Mouse (Mus musculus) limb, embryonic 14.5 days (tissue): ENCODE results near the gene Olfr31. TPM values are rescaled to one million over a fixed set of nuclear protein-coding genes. Genes with fewer than 3 reads are reported as not detected.

Source experiments
- ATAC-seq: fragments of 200-750 bp; cut with Nextera tagmentation; 2 replicates; pipeline ENCODE4 v1.8.0; 2017; ENCODE audit warnings: low read depth, moderate number of reproducible peaks, moderate TSS enrichment; ENCODE audit not compliant: low FRiP score
- DNase-seq: peaks from one replicate; pipeline ENCODE4 v3.0.0-alpha.2; 2015; ENCODE audit warnings: low spot score
- H3K27ac ChIP-seq: fragments of 300-500 bp; sonication (generic); replicated peaks from 2 replicates; pipeline ENCODE4 v1.5.1; 2014; ENCODE audit warnings: low read depth, mild to moderate bottlenecking, low read length, moderate library complexity, mixed read lengths
- H3K27me3 ChIP-seq: fragments of 300-500 bp; sonication (generic); 2 replicates; pipeline ENCODE4 v1.6.1; 2014; ENCODE audit warnings: low read length, mixed read lengths; ENCODE audit not compliant: control insufficient read depth, insufficient read depth
- H3K36me3 ChIP-seq: fragments of 300-500 bp; sonication (generic); 2 replicates; pipeline ENCODE4 v1.6.1; 2014; ENCODE audit warnings: mild to moderate bottlenecking, low read length, moderate library complexity, mixed read lengths; ENCODE audit not compliant: control insufficient read depth, insufficient read depth
- H3K4me1 ChIP-seq: fragments of 300-500 bp; sonication (generic); 2 replicates; pipeline ENCODE4 v1.6.1; 2014; ENCODE audit warnings: antibody characterized with exemption, low read length, mixed read lengths; ENCODE audit not compliant: control insufficient read depth, insufficient read depth
- H3K4me2 ChIP-seq: fragments of 300-500 bp; sonication (generic); replicated peaks from 2 replicates; pipeline ENCODE4 v1.6.1; 2014; ENCODE audit warnings: low read depth, mild to moderate bottlenecking, low read length, moderate library complexity; ENCODE audit not compliant: severe bottlenecking
- H3K4me3 ChIP-seq: fragments of 300-500 bp; sonication (generic); replicated peaks from 2 replicates; pipeline ENCODE4 v1.5.1; 2014; ENCODE audit warnings: low read length
- H3K9ac ChIP-seq: fragments of 300-500 bp; sonication (generic); 2 replicates; pipeline ENCODE4 v1.6.1; 2014; ENCODE audit warnings: mild to moderate bottlenecking, low read depth, low read length, moderate library complexity; ENCODE audit not compliant: severe bottlenecking
- H3K9me3 ChIP-seq: fragments of 300-500 bp; sonication (generic); 2 replicates; pipeline ENCODE4 v1.6.1; 2016; ENCODE audit warnings: low read length; ENCODE audit not compliant: control insufficient read depth
- POLR2A ChIP-seq: fragments of 200-500 bp; IDR thresholded peaks from 2 replicates; pipeline ENCODE4 v1.8.0; 2012; ENCODE audit warnings: inconsistent platforms, mild to moderate bottlenecking, moderate library complexity, borderline replicate concordance; ENCODE audit not compliant: insufficient read depth, insufficient read length; ENCODE audit errors: extremely low read depth
- WGBS: fragments of 180-500 bp; shearing (Covaris S2); extraction: QIAGEN DNeasy Blood & Tissue Kit; methylation state at CpG from one replicate; pipeline ENCODE4 v1.1.7; 2014; 5-methylcytosine and 5-hydroxymethylcytosine counted together
- polyA plus RNA-seq, 2 experiments: library from polyadenylated mRNA; depleted of rRNA in 1 of 2; stranded (reverse) in 1 of 2; unstranded in 1 of 2; fragments of >200 nt; fragmentation: Nextera tagmentation in 1 of 2; extraction: Ambion mirVana in 1 of 2; gene quantifications; 2 replicates each; pipeline versions ENCODE4 v1.2.1 to v1.2.3; 2012 to 2014

Gene Olfr31
- polyA plus RNA-seq, 2 experiments, result not detected

DNA sequence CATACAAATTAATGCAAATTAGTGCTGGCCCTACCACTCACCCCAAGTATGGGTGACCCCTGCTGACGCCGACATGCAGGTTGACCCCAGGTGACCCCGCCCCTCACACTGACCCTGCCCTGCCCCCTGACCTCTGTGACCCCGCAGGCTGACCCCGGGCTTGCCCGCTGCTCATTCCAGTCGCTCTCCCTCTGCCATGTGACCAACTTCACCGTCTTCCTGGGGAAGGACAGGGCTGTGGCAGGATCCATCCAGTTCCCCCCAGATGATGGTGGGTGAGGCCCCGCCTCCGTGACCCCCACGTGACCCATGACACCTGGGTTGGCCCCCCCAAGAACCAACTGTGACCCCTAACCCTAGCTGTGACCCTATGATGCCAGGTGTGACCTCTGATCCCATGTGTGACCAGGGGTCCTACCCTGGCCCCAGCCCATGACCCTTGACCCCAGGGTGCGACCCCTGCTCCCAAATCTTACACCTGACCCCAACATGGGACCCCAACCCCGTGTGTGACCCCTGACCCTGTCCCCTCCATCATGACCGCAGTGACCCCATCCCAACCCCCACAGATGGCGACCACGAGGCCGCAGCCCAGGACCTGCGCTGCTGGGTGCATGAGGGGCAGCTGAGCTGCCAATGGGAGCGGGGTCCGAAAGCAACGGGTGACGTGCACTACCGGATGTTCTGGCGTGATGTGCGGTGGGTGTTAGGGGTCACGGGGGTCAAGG lies 26.2 kb downstream of the Olfr31 start:
- Histone ChIP-seq H3K4me2 (no peak overlapping the region), H3K27me3 (no peaks in the 10 kb centered on the region), H3K36me3 (no peaks in the 10 kb centered on the region), H3K9ac (no peak overlapping the region), H3K27ac (no peak overlapping the region), H3K9me3 (peaks cover 58% of the 10 kb centered on the region), H3K4me1 (no peaks in the 10 kb centered on the region), H3K4me3 (no peak overlapping the region)
- 97% methylated on average over 26 of the region's 26 CpGs for WGBS
- TF ChIP-seq POLR2A, result no peak
- no peak for DNase-seq
- ATAC-seq, result no peak

DNA sequence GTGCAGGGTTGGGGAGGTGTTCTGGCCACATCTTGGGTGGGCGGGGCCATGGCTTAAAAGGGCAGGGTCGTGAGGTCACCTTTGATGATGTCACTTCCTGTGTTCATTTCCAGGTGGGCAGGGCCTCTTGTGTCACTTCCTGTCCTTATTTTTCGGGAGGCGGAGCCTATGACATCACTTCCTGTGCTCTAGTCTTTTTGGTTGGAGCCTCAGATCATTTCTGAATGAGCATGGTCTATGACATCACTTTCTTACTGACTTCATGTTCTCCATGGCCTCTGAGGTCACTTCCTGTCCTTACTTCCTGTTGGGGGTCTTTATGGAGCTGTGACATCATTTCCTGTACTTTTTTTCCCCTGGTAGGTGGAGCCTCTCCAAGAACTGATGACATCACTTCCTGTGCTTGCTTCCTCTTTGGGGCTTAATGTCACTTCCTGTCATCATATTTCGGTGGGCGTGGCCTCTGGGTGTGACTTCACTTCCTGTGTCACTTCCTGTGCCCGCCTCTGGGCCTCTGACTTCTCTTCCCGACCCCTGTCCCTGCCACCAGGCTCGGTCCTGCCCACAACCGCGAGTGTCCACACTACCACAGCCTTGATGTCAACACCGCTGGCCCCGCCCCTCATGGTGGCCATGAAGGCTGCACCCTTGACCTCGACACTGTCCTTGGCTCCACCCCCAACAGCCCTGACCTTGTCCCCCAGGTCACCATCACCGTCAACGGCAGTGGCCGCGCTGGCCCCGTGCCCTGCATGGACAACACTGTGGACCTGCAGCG lies 27.0 kb downstream of the Olfr31 start:
- peaks cover 64% of the 10 kb centered on the region for H3K9me3 ChIP-seq
- ATAC-seq (no peak), DNase-seq (no peak)
- no peak overlapping the region for H3K27ac ChIP-seq
- no peak overlapping the region for H3K9ac ChIP-seq
- H3K4me3 ChIP-seq, result no peak overlapping the region
- WGBS, result 96% methylated on average over 20 of the region's 20 CpGs
- TF ChIP-seq POLR2A, result no peak
- no peak overlapping the region for H3K4me2 ChIP-seq
- H3K36me3 ChIP-seq, result no peaks in the 10 kb centered on the region
- H3K4me1 ChIP-seq, result no peaks in the 10 kb centered on the region
- no peaks in the 10 kb centered on the region for H3K27me3 ChIP-seq

- no peak for TF ChIP-seq POLR2A
- no peak overlapping the region for H3K4me3 ChIP-seq
- H3K36me3 ChIP-seq, result no peaks in the 10 kb centered on the region
- DNase-seq (no peak), ATAC-seq (no peak)
- no peak overlapping the region for H3K27ac ChIP-seq
- no peaks in the 10 kb centered on the region for H3K27me3 ChIP-seq
- no peaks in the 10 kb centered on the region for H3K4me1 ChIP-seq
- 96% methylated on average over 27 of the region's 29 CpGs for WGBS
- no peak overlapping the region for H3K9ac ChIP-seq
- H3K4me2 ChIP-seq, result no peak overlapping the region
- H3K9me3 ChIP-seq, result peaks cover 73% of the 10 kb centered on the region
Observed at GRCm38 (mm10) chr14:14350263-14351147, 27.9 kb downstream of the Olfr31 start.

DNA sequence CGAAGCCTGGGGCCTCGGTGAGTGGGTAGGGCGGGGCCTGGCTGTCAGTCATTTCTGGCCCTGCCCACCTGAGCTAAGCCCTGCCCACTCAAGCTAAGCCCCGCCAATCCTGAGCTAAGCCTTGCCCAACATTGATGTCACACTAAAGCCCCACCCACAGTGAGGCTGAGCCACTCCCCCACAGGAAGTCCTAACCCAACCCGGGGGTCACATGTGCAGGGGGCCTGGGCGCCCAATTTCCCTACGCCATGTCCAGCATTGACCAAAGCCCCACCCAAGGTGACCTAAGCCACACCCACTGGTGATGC lies 28.5 kb downstream of the Olfr31 start:
- DNase-seq, result no peak
- Histone ChIP-seq H3K4me2 (no peak overlapping the region), H3K9ac (no peak overlapping the region), H3K36me3 (no peaks in the 10 kb centered on the region), H3K4me1 (no peaks in the 10 kb centered on the region), H3K4me3 (no peak overlapping the region), H3K9me3 (peaks cover 73% of the 10 kb centered on the region), H3K27me3 (no peaks in the 10 kb centered on the region), H3K27ac (no peak overlapping the region)
- no peak for ATAC-seq
- 96% methylated on average over 7 of the region's 7 CpGs for WGBS
- no peak for TF ChIP-seq POLR2A

- no peaks in the 10 kb centered on the region for H3K27me3 ChIP-seq
- no peak overlapping the region for H3K4me2 ChIP-seq
- H3K9ac ChIP-seq, result no peak overlapping the region
- peaks cover 68% of the 10 kb centered on the region for H3K9me3 ChIP-seq
- DNase-seq, result no peak
- no peak for ATAC-seq
- H3K4me3 ChIP-seq, result no peak overlapping the region
- no peaks in the 10 kb centered on the region for H3K36me3 ChIP-seq
- no peak for TF ChIP-seq POLR2A
- no peak overlapping the region for H3K27ac ChIP-seq
- 95% methylated on average over 9 of the region's 9 CpGs for WGBS
- no peaks in the 10 kb centered on the region for H3K4me1 ChIP-seq
Observed at GRCm38 (mm10) chr14:14351721-14352590, 29.3 kb downstream of the Olfr31 start.
